Mouse (Mus musculus) heart, embryonic 16.5 days (tissue): ENCODE measurements at regions not wholly inside any gene's neighbourhood (a gene's known extent, or its start where the extent isn't known, plus 50 kb on each side); places are given as distances from the start of the nearest gene placed in this dataset.

Experiments
- ATAC-seq: fragments of 200-750 bp; cut with Nextera tagmentation; replicated peaks from 2 replicates; pipeline ENCODE4 v1.8.0; 2017; ENCODE audit warnings: moderate number of reproducible peaks; ENCODE audit not compliant: insufficient read depth, low FRiP score; ENCODE audit errors: extremely low read depth
- H3K27ac ChIP-seq: fragments of 300-500 bp; sonication (generic); 2 replicates; pipeline ENCODE4 v1.5.1; 2014; ENCODE audit warnings: mild to moderate bottlenecking, low read length, control low read depth, moderate library complexity
- H3K27me3 ChIP-seq: fragments of 300-500 bp; sonication (generic); 2 replicates; pipeline ENCODE4 v1.6.1; 2014; ENCODE audit warnings: low read length, mixed read lengths; ENCODE audit not compliant: control insufficient read depth, insufficient read depth
- H3K36me3 ChIP-seq: fragments of 300-500 bp; sonication (generic); 2 replicates; pipeline ENCODE4 v1.6.1; 2014; ENCODE audit not compliant: control insufficient read depth, insufficient read depth
- H3K4me1 ChIP-seq: fragments of 300-500 bp; sonication (generic); 2 replicates; pipeline ENCODE4 v1.6.1; 2014; ENCODE audit warnings: low read length, mixed read lengths; ENCODE audit not compliant: control insufficient read depth, insufficient read depth
- H3K4me2 ChIP-seq: fragments of 300-500 bp; sonication (generic); 2 replicates; pipeline ENCODE4 v1.6.1; 2014; ENCODE audit warnings: low read depth, mild to moderate bottlenecking, control low read depth, low read length
- H3K4me3 ChIP-seq: fragments of 300-500 bp; sonication (generic); 2 replicates; pipeline ENCODE4 v1.5.1; 2014; ENCODE audit warnings: mild to moderate bottlenecking, control low read depth, low read length
- H3K9ac ChIP-seq: fragments of 300-500 bp; sonication (generic); 2 replicates; pipeline ENCODE4 v1.6.1; 2014; ENCODE audit warnings: low read length, control low read depth
- H3K9me3 ChIP-seq: fragments of 300-500 bp; sonication (generic); replicated peaks from 2 replicates; pipeline ENCODE4 v1.6.1; 2016; ENCODE audit warnings: low read length; ENCODE audit not compliant: control insufficient read depth
- WGBS: fragments of 180-500 bp; shearing (Covaris S2); extraction: QIAGEN DNeasy Blood & Tissue Kit; methylation state at CpG from one replicate; pipeline ENCODE4 v1.1.7; 2014; 5-methylcytosine and 5-hydroxymethylcytosine counted together

DNA sequence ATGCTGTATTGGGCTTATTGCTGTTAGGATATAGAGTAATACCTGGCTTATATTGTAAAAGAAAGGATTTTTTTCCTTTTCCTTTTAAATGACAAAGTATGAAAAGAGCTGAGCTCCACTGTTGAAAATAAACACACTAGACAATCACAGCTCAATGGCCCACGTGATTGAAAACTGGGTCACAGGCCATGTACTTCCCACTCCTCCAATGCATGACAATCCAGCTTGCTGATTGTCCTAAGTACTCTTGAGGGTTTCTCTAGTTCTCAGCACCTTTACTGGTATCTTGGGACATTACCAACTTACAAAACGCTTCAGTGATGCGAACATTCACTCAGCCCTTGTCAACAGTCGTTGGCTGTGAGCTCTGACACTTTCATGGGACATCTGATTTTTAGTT lies 170.1 kb downstream of the Cth start:
- no peaks in the 10 kb centered on the region for H3K9me3 ChIP-seq
- no peak for ATAC-seq
- H3K27ac ChIP-seq = no peak overlapping the region
- no peak overlapping the region for H3K4me3 ChIP-seq
- no peaks in the 10 kb centered on the region for H3K36me3 ChIP-seq
- H3K4me1 ChIP-seq = no peaks in the 10 kb centered on the region
- H3K9ac ChIP-seq = no peak overlapping the region
- no peak overlapping the region for H3K4me2 ChIP-seq
- WGBS = 38% methylated on average over 4 of the region's 4 CpGs
- H3K27me3 ChIP-seq = no peaks in the 10 kb centered on the region

DNA sequence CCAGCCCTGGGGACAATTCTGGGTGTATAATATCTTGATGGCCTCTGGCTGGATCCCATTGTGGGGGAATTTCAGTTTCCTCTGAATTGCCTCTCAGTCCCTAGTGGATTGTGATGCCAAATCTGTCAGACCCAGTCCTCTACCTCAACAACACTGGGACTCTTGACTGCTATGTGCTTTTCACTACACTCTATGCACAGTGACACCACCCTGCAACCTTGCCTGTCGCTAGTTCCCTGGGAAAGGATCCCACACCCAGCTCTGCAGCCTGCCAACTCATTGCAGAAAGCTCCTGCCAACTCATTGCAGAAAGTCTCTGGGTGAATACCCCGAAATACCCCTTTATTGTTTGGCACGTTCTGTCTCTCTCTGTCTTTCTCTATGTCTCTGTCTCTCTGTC lies 174.6 kb downstream of the Cth start:
- H3K4me3 ChIP-seq = no peak overlapping the region
- H3K9me3 ChIP-seq = no peaks in the 10 kb centered on the region
- no peak for ATAC-seq
- no peak overlapping the region for H3K4me2 ChIP-seq
- H3K9ac ChIP-seq = no peak overlapping the region
- WGBS = 80% methylated on average over 3 of the region's 3 CpGs
- no peaks in the 10 kb centered on the region for H3K4me1 ChIP-seq
- H3K27me3 ChIP-seq = no peaks in the 10 kb centered on the region
- H3K27ac ChIP-seq = no peak overlapping the region
- H3K36me3 ChIP-seq = no peaks in the 10 kb centered on the region

DNA sequence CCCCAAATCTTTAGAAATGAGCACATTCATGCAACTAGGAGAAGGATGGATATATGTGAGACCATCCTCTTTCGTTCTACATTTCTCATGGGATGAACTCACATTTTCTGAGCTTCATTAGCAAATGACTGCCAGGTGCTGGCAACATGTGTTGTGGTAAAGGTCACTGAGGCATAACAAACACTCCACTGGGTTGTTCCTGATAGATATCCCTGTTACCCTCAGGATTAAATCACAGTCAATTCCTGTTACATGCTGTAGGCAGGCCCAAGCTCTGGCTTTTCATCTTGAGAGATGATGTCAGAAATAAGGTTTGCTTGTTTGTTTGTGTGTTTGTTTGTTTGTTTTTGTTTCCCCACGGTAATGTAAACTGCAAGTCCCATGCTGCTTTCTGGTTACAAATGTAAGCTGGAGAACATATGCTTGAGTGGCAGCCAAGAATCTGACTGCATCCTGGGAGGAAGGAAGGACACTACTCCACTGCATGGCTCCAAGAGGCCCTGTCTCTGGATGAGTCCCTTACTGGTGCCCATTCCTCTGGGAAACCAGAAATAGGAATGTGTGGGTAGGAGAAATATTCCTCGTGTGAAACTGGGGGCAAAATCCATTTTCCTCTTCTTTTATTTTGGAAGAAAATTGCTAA lies 176.4 kb downstream of the Cth start:
- 59% methylated on average over 3 of the region's 3 CpGs for WGBS
- no peak overlapping the region for H3K9ac ChIP-seq
- no peak overlapping the region for H3K4me2 ChIP-seq
- ATAC-seq = no peak
- H3K27ac ChIP-seq = no peak overlapping the region
- no peaks in the 10 kb centered on the region for H3K36me3 ChIP-seq
- H3K9me3 ChIP-seq = no peaks in the 10 kb centered on the region
- H3K4me1 ChIP-seq = no peaks in the 10 kb centered on the region
- H3K27me3 ChIP-seq = no peaks in the 10 kb centered on the region
- H3K4me3 ChIP-seq = no peak overlapping the region

- 67% methylated on average over 1 of the region's 1 CpGs for WGBS
- peaks cover 3% of the 10 kb centered on the region for H3K4me1 ChIP-seq
- no peak overlapping the region for H3K4me3 ChIP-seq
- no peak overlapping the region for H3K27ac ChIP-seq
- no peaks in the 10 kb centered on the region for H3K9me3 ChIP-seq
- no peak overlapping the region for H3K4me2 ChIP-seq
- no peak for ATAC-seq
- H3K27me3 ChIP-seq = no peaks in the 10 kb centered on the region
- no peaks in the 10 kb centered on the region for H3K36me3 ChIP-seq
- H3K9ac ChIP-seq = no peak overlapping the region
These were observed 176.3 kb downstream of the Ptger3 start for GRCm38 (mm10) chr3:157743000-157743399.

GRCm38 (mm10) chr3:157739628-157740294 lies 173.1 kb downstream of the Ptger3 start:
- H3K27ac ChIP-seq = no peak overlapping the region
- 48% methylated on average over 1 of the region's 1 CpGs for WGBS
- H3K36me3 ChIP-seq = no peaks in the 10 kb centered on the region
- no peaks in the 10 kb centered on the region for H3K9me3 ChIP-seq
- H3K4me2 ChIP-seq = no peak overlapping the region
- H3K4me1 ChIP-seq = peaks cover 3% of the 10 kb centered on the region
- no peak for ATAC-seq
- H3K27me3 ChIP-seq = no peaks in the 10 kb centered on the region
- no peak overlapping the region for H3K4me3 ChIP-seq
- no peak overlapping the region for H3K9ac ChIP-seq

DNA sequence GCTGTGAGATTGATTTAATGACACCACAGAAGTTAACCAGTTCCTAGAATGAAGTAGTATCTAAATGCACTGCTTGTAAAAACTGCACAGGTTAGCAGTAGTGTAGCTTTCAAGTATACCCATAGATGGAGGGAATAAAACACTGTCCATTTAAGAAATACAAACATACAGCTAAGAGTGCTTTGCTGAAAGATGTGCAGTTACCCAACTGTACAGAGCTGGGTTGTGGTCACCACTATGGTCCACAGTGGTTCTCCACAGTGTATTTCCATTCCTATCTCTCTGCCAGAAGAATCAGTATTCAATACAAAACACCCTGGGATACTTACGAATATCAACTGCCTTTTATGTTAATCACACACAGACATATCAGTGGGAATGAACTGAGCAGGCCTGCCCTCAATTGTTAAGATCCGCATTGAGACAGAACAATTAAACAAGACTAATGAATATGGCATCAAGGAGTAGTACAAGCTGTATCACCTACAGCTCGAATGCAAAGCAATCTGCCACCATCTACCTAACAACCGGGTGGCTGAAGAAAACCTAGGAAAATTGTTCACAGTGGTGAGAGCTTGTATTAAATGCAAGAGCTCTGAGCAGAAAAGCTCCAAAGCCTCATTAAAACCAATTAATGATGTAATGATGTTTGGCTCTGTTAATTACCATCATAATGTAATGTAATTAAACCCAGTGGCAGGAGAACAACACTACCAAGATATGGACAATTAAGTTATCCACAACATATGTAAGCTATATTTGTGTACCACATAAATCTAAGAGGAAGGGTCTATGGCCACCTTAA lies 165.6 kb downstream of the Ptger3 start:
- H3K27me3 ChIP-seq = no peaks in the 10 kb centered on the region
- no peak overlapping the region for H3K4me2 ChIP-seq
- 78% methylated on average over 4 of the region's 4 CpGs for WGBS
- H3K27ac ChIP-seq = no peak overlapping the region
- H3K9me3 ChIP-seq = no peaks in the 10 kb centered on the region
- ATAC-seq = no peak
- no peaks in the 10 kb centered on the region for H3K4me1 ChIP-seq
- no peaks in the 10 kb centered on the region for H3K36me3 ChIP-seq
- no peak overlapping the region for H3K4me3 ChIP-seq
- H3K9ac ChIP-seq = no peak overlapping the region

DNA sequence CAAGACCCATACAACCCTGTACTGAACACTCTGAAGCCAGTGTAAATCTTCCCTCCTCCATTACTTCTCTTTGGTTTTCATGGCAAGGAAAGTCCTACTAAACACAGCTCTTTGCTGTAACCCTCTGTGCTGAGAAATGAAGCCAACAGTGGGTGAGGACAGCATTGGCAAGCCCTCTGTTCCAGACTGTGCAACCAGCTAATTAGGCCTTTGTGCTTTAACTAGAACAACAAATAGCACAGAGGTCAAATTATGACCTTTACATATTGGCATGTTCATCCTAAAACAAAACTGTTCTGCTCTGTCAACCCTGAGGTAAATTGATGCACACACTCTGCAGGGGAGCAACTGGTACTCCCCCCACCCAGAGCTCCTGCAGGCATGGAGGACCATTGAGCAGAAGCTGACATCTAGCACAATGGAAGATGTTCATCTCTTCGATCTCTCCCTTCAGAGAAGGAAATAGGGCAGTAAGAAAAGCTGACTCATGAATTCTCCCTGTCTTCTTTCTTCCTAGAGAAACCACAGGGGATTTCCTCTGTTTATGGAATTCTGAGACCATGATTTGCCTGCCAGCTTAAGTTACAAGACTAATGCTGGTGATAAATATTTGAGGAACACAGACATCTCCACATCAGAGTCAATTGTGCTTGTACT lies 163.1 kb downstream of the Ptger3 start:
- WGBS = 63% methylated on average over 1 of the region's 1 CpGs
- Histone ChIP-seq H3K4me3 (no peak overlapping the region), H3K4me1 (no peaks in the 10 kb centered on the region), H3K36me3 (no peaks in the 10 kb centered on the region), H3K27ac (no peak overlapping the region), H3K4me2 (no peak overlapping the region), H3K9me3 (no peaks in the 10 kb centered on the region), H3K27me3 (no peaks in the 10 kb centered on the region), H3K9ac (no peak overlapping the region)
- no peak for ATAC-seq

DNA sequence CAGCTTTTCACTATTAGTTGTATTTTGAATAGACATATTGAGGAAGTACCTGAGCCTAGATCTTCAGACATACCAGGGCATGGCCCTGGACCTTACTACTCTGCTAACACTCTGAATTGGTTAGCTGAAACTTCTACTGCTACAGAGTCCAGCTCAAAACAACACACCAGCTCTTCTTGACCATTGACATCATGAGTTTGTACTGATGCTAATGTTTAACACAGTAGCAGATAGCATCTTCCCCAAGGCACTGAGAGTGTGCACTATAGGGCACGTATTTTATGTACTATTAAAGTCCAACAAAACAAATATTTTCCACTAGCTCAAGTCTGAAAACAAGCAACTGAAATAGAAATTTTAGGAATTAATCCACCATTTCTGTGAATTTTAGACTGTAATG lies 157.8 kb downstream of the Ptger3 start:
- ATAC-seq = no peak
- Histone ChIP-seq H3K9ac (no peak overlapping the region), H3K4me1 (no peaks in the 10 kb centered on the region), H3K4me2 (no peak overlapping the region), H3K4me3 (no peak overlapping the region), H3K9me3 (no peaks in the 10 kb centered on the region), H3K27ac (no peak overlapping the region), H3K27me3 (no peaks in the 10 kb centered on the region), H3K36me3 (no peaks in the 10 kb centered on the region)
- 49% methylated on average over 1 of the region's 1 CpGs for WGBS

DNA sequence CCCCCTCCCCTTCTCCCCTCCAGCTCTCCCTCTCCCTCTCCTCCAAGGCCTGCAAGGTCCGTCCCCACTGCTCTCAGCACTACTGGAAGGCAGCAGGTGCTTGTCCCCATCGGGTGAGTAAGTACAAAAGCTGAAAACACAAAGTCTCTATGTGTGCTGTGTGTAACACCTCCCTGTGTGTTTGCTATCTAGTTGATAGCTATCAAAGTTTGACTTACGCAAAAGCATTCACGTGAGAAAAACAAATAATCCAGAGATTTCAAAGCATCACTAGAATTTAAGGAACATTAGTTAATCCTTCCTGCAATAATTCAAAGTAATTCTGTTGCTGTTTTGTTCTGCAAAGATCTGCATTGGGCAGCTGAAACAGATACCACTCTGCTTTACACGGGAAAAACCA lies 156.5 kb downstream of the Ptger3 start:
- Histone ChIP-seq H3K4me3 (no peak overlapping the region), H3K4me1 (no peaks in the 10 kb centered on the region), H3K4me2 (no peak overlapping the region), H3K9ac (no peak overlapping the region), H3K27me3 (no peaks in the 10 kb centered on the region), H3K36me3 (no peaks in the 10 kb centered on the region), H3K27ac (no peak overlapping the region), H3K9me3 (no peaks in the 10 kb centered on the region)
- no peak for ATAC-seq
- WGBS = 73% methylated on average over 5 of the region's 5 CpGs
